Mouse (Mus musculus) myocyte (in vitro differentiated cells): ENCODE measurements around the gene Ppp1r36. TPM values are rescaled to one million over a fixed set of nuclear protein-coding genes. Genes with fewer than 3 reads are reported as not detected.

Source experiments
- H3K27me3 ChIP-seq: one replicate; pipeline ENCODE4 v1.6.1; 2011; ENCODE audit not compliant: control insufficient read depth, insufficient read depth, insufficient read length
- H3K36me3 ChIP-seq: one replicate; pipeline ENCODE4 v1.6.1; 2011; ENCODE audit not compliant: control insufficient read depth, insufficient read depth
- H3K4me2 ChIP-seq: one replicate; pipeline ENCODE4 v1.6.1; 2011; ENCODE audit warnings: low read depth, control low read depth
- H3K4me3 ChIP-seq: one replicate; pipeline ENCODE4 v1.5.1; 2011; ENCODE audit warnings: mild to moderate bottlenecking, control low read depth, moderate library complexity
- H3K79me2 ChIP-seq: one replicate; pipeline ENCODE4 v1.6.1; 2011; ENCODE audit not compliant: control insufficient read depth, insufficient read depth
- H3ac ChIP-seq: one replicate; pipeline ENCODE4 v1.6.1; 2011; ENCODE audit not compliant: control insufficient read depth, insufficient read length
- CEBPB ChIP-seq: IDR thresholded peaks from 2 replicates; pipeline ENCODE4 v1.6.1; 2011; ENCODE audit warnings: mild to moderate bottlenecking, moderate library complexity; ENCODE audit not compliant: poor library complexity, insufficient read depth, severe bottlenecking
- E2F4 ChIP-seq: IDR thresholded peaks from one replicate; pipeline ENCODE4 v1.6.1; 2011; ENCODE audit warnings: mild to moderate bottlenecking, control low read depth, moderate library complexity; ENCODE audit not compliant: insufficient read depth
- MAX ChIP-seq: IDR thresholded peaks from one replicate; pipeline ENCODE4 v1.6.1; 2011; ENCODE audit warnings: low read depth, mild to moderate bottlenecking, control low read depth
- MYOD1 ChIP-seq, 3 experiments: IDR thresholded peaks; one replicate each; pipeline ENCODE4 v1.6.1; 2011; ENCODE audit warnings: control low read depth in 2 of 3, low read depth in 2 of 3, mild to moderate bottlenecking in 2 of 3, moderate library complexity in 1 of 3; ENCODE audit not compliant: insufficient read length in 2 of 3, control insufficient read depth in 1 of 3
- MYOG ChIP-seq, 3 experiments: IDR thresholded peaks; one replicate each; pipeline ENCODE4 v1.6.1; 2011; ENCODE audit warnings: control low read depth in 2 of 3, low read depth in 2 of 3, mild to moderate bottlenecking in 2 of 3; ENCODE audit not compliant: insufficient read length in 2 of 3, control insufficient read depth in 1 of 3, insufficient read depth in 1 of 3
- POLR2A ChIP-seq: IDR thresholded peaks from one replicate; pipeline ENCODE4 v1.6.1; 2011; ENCODE audit warnings: low read depth, mild to moderate bottlenecking, control low read depth, moderate library complexity; ENCODE audit not compliant: insufficient read length
- POLR2AphosphoS2 ChIP-seq: IDR thresholded peaks from one replicate; pipeline ENCODE4 v1.6.1; 2011; ENCODE audit warnings: low read depth, control low read depth; ENCODE audit not compliant: insufficient read length
- REST ChIP-seq: IDR thresholded peaks from one replicate; pipeline ENCODE4 v1.6.1; 2011; ENCODE audit warnings: mild to moderate bottlenecking, control low read depth, moderate library complexity; ENCODE audit not compliant: insufficient read depth, insufficient read length
- SRF ChIP-seq: IDR thresholded peaks from one replicate; pipeline ENCODE4 v1.6.1; 2011; ENCODE audit warnings: low read depth; ENCODE audit not compliant: control insufficient read depth, insufficient read length
- TCF12 ChIP-seq: IDR thresholded peaks from one replicate; pipeline ENCODE4 v1.6.1; 2011; ENCODE audit warnings: mild to moderate bottlenecking, control low read depth; ENCODE audit not compliant: poor library complexity, insufficient read depth, severe bottlenecking
- TCF3 ChIP-seq: IDR thresholded peaks from one replicate; pipeline ENCODE4 v1.6.1; 2011; ENCODE audit warnings: low read depth, control low read depth; ENCODE audit not compliant: insufficient read length
- USF1 ChIP-seq: IDR thresholded peaks from one replicate; pipeline ENCODE4 v1.6.1; 2011; ENCODE audit warnings: low read depth, mild to moderate bottlenecking, control low read depth, moderate library complexity
- polyA plus RNA-seq: library from polyadenylated mRNA; unstranded; fragments of >200 nt; fragmentation: generic; extraction: Trizol; gene quantifications from one replicate; pipeline ENCODE4 v1.2.1, GENCODE M21; 2012; ENCODE audit warnings: missing spikeins

Gene Ppp1r36
- polyA plus RNA-seq, 1 experiment: not detected

- Histone ChIP-seq H3K4me3 (no peak overlapping the region), H3K36me3 (no peaks in the 10 kb centered on the region), H3K79me2 (no peaks in the 10 kb centered on the region), H3K27me3 (no peaks in the 10 kb centered on the region), H3K4me2 (no peak overlapping the region), H3ac (no peak overlapping the region)
- no peak for TF ChIP-seq TCF3
- no peak for TF ChIP-seq REST
- TF ChIP-seq POLR2AphosphoS2: no peak
- TF ChIP-seq CEBPB: no peak
These were observed 56.4 kb downstream of the Ppp1r36 start for GRCm38 (mm10) chr12:76473562-76474245.

- TF ChIP-seq E2F4 (no peak), SRF (no peak), POLR2A (no peak), CEBPB (no peak), POLR2AphosphoS2 (no peak), USF1 (no peak), MYOD1 (IDR thresholded peaks at IDR 0.05; ENCODE audit: control insufficient read depth in 1 of 3, insufficient read length in 2 of 3, low read depth in 2 of 3) (no peak), MAX (no peak), MYOG (IDR thresholded peaks at IDR 0.05; ENCODE audit: control insufficient read depth in 1 of 3, insufficient read depth in 1 of 3, insufficient read length in 2 of 3, low read depth in 2 of 3) (no peak), REST (no peak), TCF3 (no peak)
- H3K4me3 ChIP-seq: no peak overlapping the region
These were observed 56.9 kb downstream of the Ppp1r36 start for GRCm38 (mm10) chr12:76474246-76474583.

GRCm38 (mm10) chr12:76474802-76475201, 57.5 kb downstream of the Ppp1r36 start:
- no peaks in the 10 kb centered on the region for H3K27me3 ChIP-seq
- H3K36me3 ChIP-seq: no peaks in the 10 kb centered on the region
- H3K79me2 ChIP-seq: no peaks in the 10 kb centered on the region
- no peak overlapping the region for H3K4me3 ChIP-seq
- H3ac ChIP-seq: no peak overlapping the region
- TF ChIP-seq SRF (no peak), MYOG (IDR thresholded peaks at IDR 0.05; ENCODE audit: control insufficient read depth in 1 of 3, insufficient read depth in 1 of 3, insufficient read length in 2 of 3, low read depth in 2 of 3) (no peak), MYOD1 (IDR thresholded peaks at IDR 0.05; ENCODE audit: control insufficient read depth in 1 of 3, insufficient read length in 2 of 3, low read depth in 2 of 3) (no peak), TCF12 (no peak), E2F4 (no peak), CEBPB (no peak), POLR2AphosphoS2 (no peak), MAX (no peak), USF1 (no peak), TCF3 (no peak), REST (no peak), POLR2A (no peak)
- no peak overlapping the region for H3K4me2 ChIP-seq

More at GRCm38 (mm10) chr12:76474246-76474583, 56.9 kb downstream of the Ppp1r36 start:
- Histone ChIP-seq H3K79me2 (no peaks in the 10 kb centered on the region), H3ac (no peak overlapping the region), H3K36me3 (no peaks in the 10 kb centered on the region), H3K27me3 (no peaks in the 10 kb centered on the region), H3K4me2 (no peak overlapping the region)

- H3K36me3 ChIP-seq: no peaks in the 10 kb centered on the region
- no peak for TF ChIP-seq CEBPB
- no peak for TF ChIP-seq TCF12
- TF ChIP-seq MYOG (IDR thresholded peaks at IDR 0.05; ENCODE audit: control insufficient read depth in 1 of 3, insufficient read depth in 1 of 3, insufficient read length in 2 of 3, low read depth in 2 of 3): no peak
- no peak for TF ChIP-seq SRF
- no peak for TF ChIP-seq POLR2A
- TF ChIP-seq USF1: no peak
- TF ChIP-seq REST: no peak
- no peak for TF ChIP-seq E2F4
- TF ChIP-seq MYOD1 (IDR thresholded peaks at IDR 0.05; ENCODE audit: control insufficient read depth in 1 of 3, insufficient read length in 2 of 3, low read depth in 2 of 3): no peak
- no peak for TF ChIP-seq POLR2AphosphoS2
- no peak for TF ChIP-seq MAX
- TF ChIP-seq TCF3: no peak
- no peak overlapping the region for H3K4me2 ChIP-seq
- H3K79me2 ChIP-seq: no peaks in the 10 kb centered on the region
- H3K4me3 ChIP-seq: no peak overlapping the region
- no peak overlapping the region for H3ac ChIP-seq
- no peaks in the 10 kb centered on the region for H3K27me3 ChIP-seq
These were observed 58.8 kb downstream of the Ppp1r36 start for GRCm38 (mm10) chr12:76476146-76476545.
